Mouse (Mus musculus) lung, embryonic 14.5 days (tissue): ENCODE measurements at regions not wholly inside any gene's neighbourhood (a gene's known extent, or its start where the extent isn't known, plus 50 kb on each side); places are given as distances from the start of the nearest gene placed in this dataset.
"Not testable (repeated sequence)": the region's sequence is repeated elsewhere in the genome, so short reads cannot be mapped to it uniquely, and the experiment has no call there.

Experiments used
- ATAC-seq: fragments of 200-750 bp; cut with Nextera tagmentation; 2 replicates; pipeline ENCODE4 v1.8.0; 2017; ENCODE audit warnings: mild to moderate bottlenecking, moderate TSS enrichment, moderate library complexity; ENCODE audit not compliant: insufficient read depth
- DNase-seq: peaks from one replicate; pipeline ENCODE4 v3.0.0-alpha.2; 2015
- H3K27ac ChIP-seq: fragments of 300-500 bp; sonication (generic); 2 replicates; pipeline ENCODE4 v1.5.1; 2014; ENCODE audit warnings: low read depth, mild to moderate bottlenecking, moderate library complexity
- H3K27me3 ChIP-seq: fragments of 300-500 bp; sonication (generic); 2 replicates; pipeline ENCODE4 v1.6.1; 2014; ENCODE audit warnings: low read length, control low read depth; ENCODE audit not compliant: insufficient read depth
- H3K36me3 ChIP-seq: fragments of 300-500 bp; sonication (generic); 2 replicates; pipeline ENCODE4 v1.6.1; 2014; ENCODE audit warnings: control low read depth; ENCODE audit not compliant: insufficient read depth
- H3K4me1 ChIP-seq: fragments of 300-500 bp; sonication (generic); 2 replicates; pipeline ENCODE4 v1.6.1; 2014; ENCODE audit warnings: antibody characterized with exemption, control low read depth; ENCODE audit not compliant: insufficient read depth
- H3K4me2 ChIP-seq: fragments of 300-500 bp; sonication (generic); 2 replicates; pipeline ENCODE4 v1.6.1; 2014; ENCODE audit warnings: mild to moderate bottlenecking
- H3K4me3 ChIP-seq: fragments of 300-500 bp; sonication (generic); 2 replicates; pipeline ENCODE4 v1.5.1; 2014; ENCODE audit warnings: low read depth, low read length
- H3K9ac ChIP-seq: fragments of 300-500 bp; sonication (generic); 2 replicates; pipeline ENCODE4 v1.6.1; 2014
- H3K9me3 ChIP-seq: fragments of 300-500 bp; sonication (generic); 2 replicates; pipeline ENCODE4 v1.6.1; 2016; ENCODE audit warnings: low read depth, low read length, control low read depth
- CTCF ChIP-seq: IDR thresholded peaks from 2 replicates; pipeline ENCODE4 v1.5.1; 2016; ENCODE audit warnings: antibody characterized with exemption, low read depth
- WGBS: fragments of 180-500 bp; shearing (Covaris S2); extraction: QIAGEN DNeasy Blood & Tissue Kit; methylation state at CpG from one replicate; pipeline ENCODE4 v1.1.7; 2014; 5-methylcytosine and 5-hydroxymethylcytosine counted together

- DNase-seq: peak; percentile 20
- H3K4me3 ChIP-seq: no peak overlapping the region
- no peaks in the 10 kb centered on the region for H3K9me3 ChIP-seq
- WGBS: 47% methylated on average over 4 of the region's 4 CpGs
- no peak overlapping the region for H3K27ac ChIP-seq
- no peak overlapping the region for H3K4me2 ChIP-seq
- H3K9ac ChIP-seq: no peak overlapping the region
- no peak for TF ChIP-seq CTCF
- no peaks in the 10 kb centered on the region for H3K36me3 ChIP-seq
- H3K4me1 ChIP-seq: no peaks in the 10 kb centered on the region
- no peaks in the 10 kb centered on the region for H3K27me3 ChIP-seq
- ATAC-seq: no peak
Observed at GRCm38 (mm10) chr1:95397188-95397587, 83.8 kb downstream of the Fam174a start.

- Histone ChIP-seq H3K27ac (no peak overlapping the region), H3K27me3 (no peaks in the 10 kb centered on the region), H3K4me1 (no peaks in the 10 kb centered on the region), H3K4me3 (no peak overlapping the region), H3K9ac (no peak overlapping the region), H3K36me3 (no peaks in the 10 kb centered on the region), H3K9me3 (no peaks in the 10 kb centered on the region), H3K4me2 (no peak overlapping the region)
- no peak for ATAC-seq
- DNase-seq: no peak
- TF ChIP-seq CTCF: no peak
- WGBS: 81% methylated on average over 7 of the region's 7 CpGs
Observed at GRCm38 (mm10) chr1:95399764-95400163, 86.3 kb downstream of the Fam174a start.

GRCm38 (mm10) chr1:95422253-95422652, 108.8 kb downstream of the Fam174a start:
- H3K27me3 ChIP-seq: no peaks in the 10 kb centered on the region
- H3K9me3 ChIP-seq: no peaks in the 10 kb centered on the region
- no peak overlapping the region for H3K4me3 ChIP-seq
- DNase-seq (no peak), ATAC-seq (no peak)
- 66% methylated on average over 1 of the region's 1 CpGs for WGBS
- no peak for TF ChIP-seq CTCF
- H3K4me2 ChIP-seq: no peak overlapping the region
- H3K9ac ChIP-seq: no peak overlapping the region
- no peak overlapping the region for H3K27ac ChIP-seq
- no peaks in the 10 kb centered on the region for H3K36me3 ChIP-seq
- H3K4me1 ChIP-seq: no peaks in the 10 kb centered on the region

- Histone ChIP-seq H3K27me3 (no peaks in the 10 kb centered on the region), H3K4me2 (no peak overlapping the region), H3K9ac (no peak overlapping the region), H3K9me3 (no peaks in the 10 kb centered on the region), H3K27ac (no peak overlapping the region), H3K4me1 (no peaks in the 10 kb centered on the region), H3K4me3 (no peak overlapping the region), H3K36me3 (no peaks in the 10 kb centered on the region)
- TF ChIP-seq CTCF: no peak
- DNase-seq (no peak), ATAC-seq (no peak)
Observed at GRCm38 (mm10) chr1:95425420-95425819, 112.0 kb downstream of the Fam174a start.

GRCm38 (mm10) chr1:95437155-95437554, 123.7 kb downstream of the Fam174a start:
- H3K27ac ChIP-seq: no peak overlapping the region
- no peaks in the 10 kb centered on the region for H3K4me1 ChIP-seq
- DNase-seq (peak; percentile 24), ATAC-seq (no peak)
- no peak overlapping the region for H3K4me2 ChIP-seq
- TF ChIP-seq CTCF: no peak
- H3K36me3 ChIP-seq: no peaks in the 10 kb centered on the region
- no peak overlapping the region for H3K9ac ChIP-seq
- H3K4me3 ChIP-seq: no peak overlapping the region
- H3K9me3 ChIP-seq: no peaks in the 10 kb centered on the region
- no peaks in the 10 kb centered on the region for H3K27me3 ChIP-seq

- Histone ChIP-seq H3K9ac (no peak overlapping the region), H3K9me3 (no peaks in the 10 kb centered on the region), H3K27me3 (no peaks in the 10 kb centered on the region), H3K4me3 (no peak overlapping the region), H3K4me1 (no peaks in the 10 kb centered on the region), H3K4me2 (no peak overlapping the region), H3K36me3 (no peaks in the 10 kb centered on the region), H3K27ac (no peak overlapping the region)
- ATAC-seq (no peak), DNase-seq (no peak)
- TF ChIP-seq CTCF: no peak
- 70% methylated on average over 3 of the region's 3 CpGs for WGBS
Observed at GRCm38 (mm10) chr1:95445541-95445940, 132.1 kb downstream of the Fam174a start.

- Histone ChIP-seq H3K36me3 (no peaks in the 10 kb centered on the region), H3K4me2 (no peak overlapping the region), H3K4me1 (no peaks in the 10 kb centered on the region), H3K4me3 (no peak overlapping the region), H3K9ac (no peak overlapping the region), H3K9me3 (no peaks in the 10 kb centered on the region), H3K27me3 (no peaks in the 10 kb centered on the region), H3K27ac (no peak overlapping the region)
- 67% methylated on average over 7 of the region's 7 CpGs for WGBS
- ATAC-seq: no peak
- no peak for DNase-seq
- no peak for TF ChIP-seq CTCF
Observed at GRCm38 (mm10) chr1:95448962-95449558, 135.6 kb downstream of the Fam174a start.

- H3K4me1 ChIP-seq: no peaks in the 10 kb centered on the region
- ATAC-seq (no peak), DNase-seq (peak; percentile 19)
- H3K9ac ChIP-seq: no peak overlapping the region
- H3K27me3 ChIP-seq: no peaks in the 10 kb centered on the region
- no peak overlapping the region for H3K27ac ChIP-seq
- WGBS: 76% methylated on average over 4 of the region's 4 CpGs
- no peaks in the 10 kb centered on the region for H3K9me3 ChIP-seq
- no peaks in the 10 kb centered on the region for H3K36me3 ChIP-seq
- H3K4me3 ChIP-seq: no peak overlapping the region
- TF ChIP-seq CTCF: no peak
- no peak overlapping the region for H3K4me2 ChIP-seq
Observed at GRCm38 (mm10) chr1:95450920-95451332, 137.5 kb downstream of the Fam174a start.

GRCm38 (mm10) chr1:95451755-95452154, 138.3 kb downstream of the Fam174a start:
- not testable (repeated sequence) for H3K36me3 ChIP-seq, H3K9ac ChIP-seq, H3K4me1 ChIP-seq, H3K4me3 ChIP-seq, H3K27me3 ChIP-seq, H3K27ac ChIP-seq, H3K4me2 ChIP-seq, H3K9me3 ChIP-seq
- ATAC-seq: peak; percentile 71
- peak; percentile 82 for DNase-seq
- WGBS: 74% methylated on average over 6 of the region's 6 CpGs
